Mouse (Mus musculus): ENCODE results near the gene Slc39a3. TPM values are rescaled to one million over a fixed set of nuclear protein-coding genes. Genes with fewer than 3 reads are reported as not detected.
"Not testable (repeated sequence)": the region's sequence is repeated elsewhere in the genome, so short reads cannot be mapped to it uniquely, and the experiment has no call there.

Gene Slc39a3
- polyA plus RNA-seq, 1 experiment from 2014 or later: 13.1 TPM

DNA sequence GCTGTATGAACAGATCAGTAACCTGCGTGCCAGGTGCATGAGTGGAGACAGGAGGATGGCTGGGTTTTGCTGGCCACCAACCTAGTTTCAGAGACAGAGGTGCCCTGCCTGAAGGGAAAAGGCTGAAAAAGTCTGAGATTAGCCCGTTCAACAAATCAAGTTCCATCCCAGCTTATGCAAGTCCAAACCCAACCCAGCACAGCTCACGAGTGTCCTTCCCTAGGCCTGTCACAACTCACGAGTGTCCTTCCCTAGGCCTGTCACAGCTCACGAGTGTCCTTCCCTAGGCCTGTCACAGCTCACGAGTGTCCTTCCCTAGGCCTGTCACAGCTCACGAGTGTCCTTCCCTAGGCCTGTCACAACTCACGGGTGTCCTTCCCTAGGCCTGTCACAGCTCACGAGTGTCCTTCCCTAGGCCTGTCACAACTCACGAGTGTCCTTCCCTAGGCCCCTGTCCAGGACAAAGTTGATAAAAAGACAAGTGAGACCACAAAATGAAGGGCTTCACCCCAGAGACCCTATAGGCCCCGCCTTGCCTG is 18.6 kb upstream of the Slc39a3 start:
- not testable (repeated sequence) for H3K27me3 ChIP-seq (replicated peaks; ENCODE audit: control insufficient read depth, insufficient read depth, low read length); H3K4me3 ChIP-seq (ENCODE audit: low read depth, low read length); H3K4me2 ChIP-seq (ENCODE audit: low read length); H3K9ac ChIP-seq (ENCODE audit: low read length); H3K9me3 ChIP-seq (ENCODE audit: control insufficient read depth, low read length); H3K27ac ChIP-seq (ENCODE audit: low read depth); ATAC-seq (replicated peaks; ENCODE audit: low FRiP score, low TSS enrichment, low read depth); DNase-seq (ENCODE audit: low spot score)
- WGBS: 88% methylated on average over 9 of the region's 11 CpGs
- Histone ChIP-seq H3K36me3 (ENCODE audit: control insufficient read depth, insufficient read depth, low read length) (peaks cover 17% of the 10 kb centered on the region), H3K4me1 (replicated peaks; ENCODE audit: control insufficient read depth, insufficient read depth, low read length) (peaks cover 13% of the 10 kb centered on the region)

- Histone ChIP-seq H3K4me2 (ENCODE audit: low read length) (no peak overlapping the region), H3K36me3 (ENCODE audit: control insufficient read depth, insufficient read depth, low read length) (peaks cover 24% of the 10 kb centered on the region), H3K4me1 (replicated peaks; ENCODE audit: control insufficient read depth, insufficient read depth, low read length) (peaks cover 13% of the 10 kb centered on the region), H3K9me3 (ENCODE audit: control insufficient read depth, low read length) (no peaks in the 10 kb centered on the region), H3K27ac (ENCODE audit: low read depth) (no peak overlapping the region), H3K9ac (ENCODE audit: low read length) (no peak overlapping the region), H3K4me3 (ENCODE audit: low read depth, low read length) (no peak overlapping the region), H3K27me3 (replicated peaks; ENCODE audit: control insufficient read depth, insufficient read depth, low read length) (no peaks in the 10 kb centered on the region)
- ATAC-seq (replicated peaks; ENCODE audit: low FRiP score, low TSS enrichment, low read depth): no peak
- WGBS: 88% methylated on average over 6 of the region's 6 CpGs
- DNase-seq (ENCODE audit: low spot score): no peak
Measured at GRCm38 (mm10) chr10:81055169-81055568, 17.9 kb upstream of the Slc39a3 start.

GRCm38 (mm10) chr10:81052577-81052976 is 15.4 kb upstream of the Slc39a3 start:
- H3K9ac ChIP-seq (ENCODE audit: low read length): no peak overlapping the region
- peaks cover 50% of the 10 kb centered on the region for H3K36me3 ChIP-seq (ENCODE audit: control insufficient read depth, insufficient read depth, low read length)
- no peaks in the 10 kb centered on the region for H3K4me1 ChIP-seq (replicated peaks; ENCODE audit: control insufficient read depth, insufficient read depth, low read length)
- H3K4me3 ChIP-seq (ENCODE audit: low read depth, low read length): no peak overlapping the region
- no peaks in the 10 kb centered on the region for H3K27me3 ChIP-seq (replicated peaks; ENCODE audit: control insufficient read depth, insufficient read depth, low read length)
- ATAC-seq (replicated peaks; ENCODE audit: low FRiP score, low TSS enrichment, low read depth): no peak
- H3K27ac ChIP-seq (ENCODE audit: low read depth): no peak overlapping the region
- DNase-seq (ENCODE audit: low spot score): no peak
- H3K4me2 ChIP-seq (ENCODE audit: low read length): no peak overlapping the region
- no peaks in the 10 kb centered on the region for H3K9me3 ChIP-seq (ENCODE audit: control insufficient read depth, low read length)
- WGBS: 91% methylated on average over 5 of the region's 5 CpGs

GRCm38 (mm10) chr10:81051133-81051532 is 13.9 kb upstream of the Slc39a3 start:
- Histone ChIP-seq H3K4me2 (ENCODE audit: low read length) (no peak overlapping the region), H3K9me3 (ENCODE audit: control insufficient read depth, low read length) (no peaks in the 10 kb centered on the region), H3K4me3 (ENCODE audit: low read depth, low read length) (no peak overlapping the region), H3K27ac (ENCODE audit: low read depth) (no peak overlapping the region), H3K36me3 (ENCODE audit: control insufficient read depth, insufficient read depth, low read length) (peaks cover 64% of the 10 kb centered on the region), H3K27me3 (replicated peaks; ENCODE audit: control insufficient read depth, insufficient read depth, low read length) (no peaks in the 10 kb centered on the region), H3K9ac (ENCODE audit: low read length) (no peak overlapping the region), H3K4me1 (replicated peaks; ENCODE audit: control insufficient read depth, insufficient read depth, low read length) (no peaks in the 10 kb centered on the region)
- DNase-seq (ENCODE audit: low spot score) (no peak), ATAC-seq (replicated peaks; ENCODE audit: low FRiP score, low TSS enrichment, low read depth) (no peak)
- 93% methylated on average over 6 of the region's 6 CpGs for WGBS

DNA sequence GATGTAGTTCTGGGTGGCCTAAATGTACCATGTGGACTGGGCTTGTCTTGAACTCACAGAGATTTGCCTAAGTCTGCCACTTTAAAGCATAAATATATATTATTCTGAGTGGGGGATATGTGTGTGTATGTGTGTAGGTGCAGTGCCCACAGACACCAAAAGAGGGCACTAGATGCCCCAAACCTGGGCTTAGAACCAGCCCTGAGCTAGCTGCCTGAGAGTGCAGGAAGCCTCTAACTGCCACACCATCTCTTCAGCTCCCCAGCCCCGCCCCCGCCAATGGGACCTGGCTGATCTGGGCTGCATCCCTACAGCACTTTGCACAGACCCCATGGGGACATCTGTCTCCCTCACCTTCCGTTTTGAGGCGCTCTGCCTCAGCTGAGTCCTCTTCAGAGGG is 13.4 kb upstream of the Slc39a3 start:
- H3K9ac ChIP-seq (ENCODE audit: low read length): no peak overlapping the region
- no peak for ATAC-seq (replicated peaks; ENCODE audit: low FRiP score, low TSS enrichment, low read depth)
- no peak overlapping the region for H3K4me3 ChIP-seq (ENCODE audit: low read depth, low read length)
- no peaks in the 10 kb centered on the region for H3K27me3 ChIP-seq (replicated peaks; ENCODE audit: control insufficient read depth, insufficient read depth, low read length)
- H3K9me3 ChIP-seq (ENCODE audit: control insufficient read depth, low read length): no peaks in the 10 kb centered on the region
- H3K4me1 ChIP-seq (replicated peaks; ENCODE audit: control insufficient read depth, insufficient read depth, low read length): no peaks in the 10 kb centered on the region
- WGBS: 83% methylated on average over 4 of the region's 4 CpGs
- peaks cover 69% of the 10 kb centered on the region for H3K36me3 ChIP-seq (ENCODE audit: control insufficient read depth, insufficient read depth, low read length)
- DNase-seq (ENCODE audit: low spot score): no peak
- no peak overlapping the region for H3K27ac ChIP-seq (ENCODE audit: low read depth)
- no peak overlapping the region for H3K4me2 ChIP-seq (ENCODE audit: low read length)

- not testable (repeated sequence) for ATAC-seq (replicated peaks; ENCODE audit: low FRiP score, low TSS enrichment, low read depth); H3K9ac ChIP-seq (ENCODE audit: low read length); H3K9me3 ChIP-seq (ENCODE audit: control insufficient read depth, low read length); H3K27me3 ChIP-seq (replicated peaks; ENCODE audit: control insufficient read depth, insufficient read depth, low read length); DNase-seq (ENCODE audit: low spot score); H3K4me2 ChIP-seq (ENCODE audit: low read length); H3K4me3 ChIP-seq (ENCODE audit: low read depth, low read length); H3K27ac ChIP-seq (ENCODE audit: low read depth); H3K4me1 ChIP-seq (replicated peaks; ENCODE audit: control insufficient read depth, insufficient read depth, low read length)
- WGBS: 91% methylated on average over 14 of the region's 14 CpGs
- peaks cover 82% of the 10 kb centered on the region for H3K36me3 ChIP-seq (ENCODE audit: control insufficient read depth, insufficient read depth, low read length)
Measured at GRCm38 (mm10) chr10:81045246-81045645, 8.0 kb upstream of the Slc39a3 start.

GRCm38 (mm10) chr10:81041458-81042175 is 4.4 kb upstream of the Slc39a3 start:
- ATAC-seq (replicated peaks; ENCODE audit: low FRiP score, low TSS enrichment, low read depth): no peak
- H3K4me3 ChIP-seq (ENCODE audit: low read depth, low read length): no peak overlapping the region
- H3K27ac ChIP-seq (ENCODE audit: low read depth): no peak overlapping the region
- H3K4me2 ChIP-seq (ENCODE audit: low read length): no peak overlapping the region
- no peaks in the 10 kb centered on the region for H3K9me3 ChIP-seq (ENCODE audit: control insufficient read depth, low read length)
- no peaks in the 10 kb centered on the region for H3K4me1 ChIP-seq (replicated peaks; ENCODE audit: control insufficient read depth, insufficient read depth, low read length)
- whole genome bisulfite sequencing: 36% methylated on average over 13 of the region's 13 CpGs
- H3K36me3 ChIP-seq (ENCODE audit: control insufficient read depth, insufficient read depth, low read length): peaks cover 45% of the 10 kb centered on the region
- peak; percentile 88 for DNase-seq (ENCODE audit: low spot score)
- no peaks in the 10 kb centered on the region for H3K27me3 ChIP-seq (replicated peaks; ENCODE audit: control insufficient read depth, insufficient read depth, low read length)
- no peak overlapping the region for H3K9ac ChIP-seq (ENCODE audit: low read length)

DNA sequence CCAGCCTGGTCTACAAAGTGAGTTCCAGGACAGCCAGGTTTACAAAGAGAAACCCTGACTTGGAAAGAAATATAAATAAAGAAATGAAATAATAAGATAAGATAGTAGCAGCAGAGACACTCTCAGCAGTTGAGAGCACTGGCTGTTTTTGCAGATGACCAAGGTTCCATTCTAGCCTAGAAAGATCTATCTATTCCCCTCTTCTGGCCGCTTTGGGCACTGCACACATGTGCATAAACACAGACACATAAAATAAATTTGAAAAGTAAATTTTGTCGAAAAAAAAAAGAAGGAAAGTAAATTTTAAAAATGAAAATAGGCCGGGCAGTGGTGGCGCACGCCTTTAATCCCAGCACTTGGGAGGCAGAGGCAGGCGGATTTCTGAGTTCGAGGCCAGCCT is 975 bp downstream of the Slc39a3 start:
- Histone ChIP-seq H3K27ac (ENCODE audit: low read depth) (no peak overlapping the region), H3K9ac (ENCODE audit: low read length) (no peak overlapping the region), H3K4me2 (ENCODE audit: low read length) (no peak overlapping the region), H3K4me1 (replicated peaks; ENCODE audit: control insufficient read depth, insufficient read depth, low read length) (no peaks in the 10 kb centered on the region), H3K9me3 (ENCODE audit: control insufficient read depth, low read length) (no peaks in the 10 kb centered on the region), H3K27me3 (replicated peaks; ENCODE audit: control insufficient read depth, insufficient read depth, low read length) (no peaks in the 10 kb centered on the region), H3K4me3 (ENCODE audit: low read depth, low read length) (no peak overlapping the region), H3K36me3 (ENCODE audit: control insufficient read depth, insufficient read depth, low read length) (0 out of 2 replicates have a peak, but pooled peaks cover 2% of the 10 kb centered on the region)
- 79% methylated on average over 7 of the region's 7 CpGs for WGBS
- DNase-seq (ENCODE audit: low spot score) (no peak), ATAC-seq (replicated peaks; ENCODE audit: low FRiP score, low TSS enrichment, low read depth) (no peak)

DNA sequence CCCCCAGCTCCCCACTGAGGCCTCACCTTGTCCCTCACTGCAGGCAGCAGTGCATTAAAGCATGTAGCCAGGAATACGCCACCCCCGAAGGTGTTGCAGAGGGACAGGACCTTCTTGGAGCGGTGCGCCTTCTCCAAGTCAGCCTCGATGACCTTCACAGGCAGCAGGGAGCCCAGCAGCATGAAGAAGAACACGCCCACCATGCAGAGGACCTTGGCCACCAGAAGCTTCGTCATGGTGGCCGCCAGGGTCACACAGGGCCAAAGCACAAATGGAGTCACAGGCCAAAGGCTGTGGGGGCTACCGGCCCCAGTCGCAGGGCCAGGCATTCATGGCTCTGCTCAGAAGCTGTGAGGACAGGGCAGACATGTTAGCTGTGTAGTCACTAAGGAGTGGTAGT is 3.6 kb downstream of the Slc39a3 start:
- Histone ChIP-seq H3K27me3 (replicated peaks; ENCODE audit: control insufficient read depth, insufficient read depth, low read length) (no peaks in the 10 kb centered on the region), H3K9me3 (ENCODE audit: control insufficient read depth, low read length) (no peaks in the 10 kb centered on the region), H3K4me1 (replicated peaks; ENCODE audit: control insufficient read depth, insufficient read depth, low read length) (no peaks in the 10 kb centered on the region), H3K4me3 (ENCODE audit: low read depth, low read length) (no peak overlapping the region), H3K9ac (ENCODE audit: low read length) (no peak overlapping the region), H3K27ac (ENCODE audit: low read depth) (no peak overlapping the region), H3K36me3 (ENCODE audit: control insufficient read depth, insufficient read depth, low read length) (peaks cover 14% of the 10 kb centered on the region), H3K4me2 (ENCODE audit: low read length) (no peak overlapping the region)
- ATAC-seq (replicated peaks; ENCODE audit: low FRiP score, low TSS enrichment, low read depth) (no peak), DNase-seq (ENCODE audit: low spot score) (no peak)
- WGBS: 83% methylated on average over 10 of the region's 10 CpGs
